Mouse (Mus musculus) splenic B cell, adult 2 months (primary cell): ENCODE measurements around the gene Usp50.
A peak's percentile ranks its signal among the peaks of the same experiment; 100 is the strongest.

ENCODE experiments used
- DNase-seq: peaks from one replicate; pipeline ENCODE4 v3.0.0-alpha.2; 2011; ENCODE audit warnings: low read depth, low spot score
- H3K27me3 ChIP-seq: 2 replicates; pipeline ENCODE4 v1.6.1; 2012; ENCODE audit warnings: mild to moderate bottlenecking, low read length, moderate library complexity, mixed read lengths; ENCODE audit not compliant: control insufficient read depth, poor library complexity, insufficient read depth, severe bottlenecking
- H3K36me3 ChIP-seq: 2 replicates; pipeline ENCODE4 v1.6.1; 2012; ENCODE audit warnings: mild to moderate bottlenecking, low read length, moderate library complexity, mixed read lengths; ENCODE audit not compliant: control insufficient read depth, poor library complexity, insufficient read depth, severe bottlenecking

Gene Usp50

GRCm38 (mm10) chr2:126663481-126663880 is 119.8 kb downstream of the Usp50 start:
- Histone ChIP-seq H3K36me3 (no peaks in the 10 kb centered on the region; the same call in 1 of the 2 replicates), H3K27me3 (no peaks in the 10 kb centered on the region)
- peak; percentile 77 for DNase-seq
